Mouse (Mus musculus): ENCODE results near the gene Frem1.

GRCm38 (mm10) chr4:82930079-82930478 is 122.1 kb downstream of the Frem1 start:
- no peak for TF ChIP-seq CTCF (IDR thresholded peaks at IDR 0.05; ENCODE audit: control insufficient read depth, insufficient read depth, low read length)
- no peak for TF ChIP-seq POLR2A (IDR thresholded peaks at IDR 0.05; ENCODE audit: borderline replicate concordance, control insufficient read depth, low read depth, low read length)

Data from bone marrow, adult 2 months (tissue).